Mouse (Mus musculus) lung, adult 2 months (tissue): ENCODE data around the gene Enpp6.

Experiments
- CTCF ChIP-seq: fragments of 200-500 bp; IDR thresholded peaks from 2 replicates; pipeline ENCODE4 v1.5.1; 2011; ENCODE audit warnings: mild to moderate bottlenecking, low read length, control low read depth; ENCODE audit not compliant: insufficient read depth
- POLR2A ChIP-seq: fragments of 200-500 bp; IDR thresholded peaks from 2 replicates; pipeline ENCODE4 v1.6.1; 2011; ENCODE audit warnings: low read depth, mild to moderate bottlenecking, control low read depth, low read length, borderline replicate concordance; ENCODE audit errors: extremely low read depth

DNA sequence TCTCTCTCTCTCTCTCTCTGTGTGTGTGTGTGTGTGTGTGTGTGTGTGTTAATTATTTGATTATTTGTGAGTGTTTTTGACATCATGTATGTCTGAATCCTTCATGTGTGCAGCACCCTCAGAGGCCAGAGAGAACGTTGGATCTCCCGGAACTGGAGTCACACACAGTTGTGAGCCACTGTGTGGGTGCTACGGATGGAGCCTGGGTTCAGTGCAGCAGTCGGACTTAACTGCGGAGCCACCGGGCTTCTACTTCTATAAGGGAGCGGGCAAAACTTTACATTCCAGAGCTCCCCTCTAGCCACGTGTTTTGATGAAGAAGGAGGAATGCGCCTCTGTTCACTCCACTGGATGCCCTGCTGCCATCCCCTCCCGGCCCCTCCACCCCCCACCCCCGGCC, 148.0 kb downstream of the Enpp6 start:
- TF ChIP-seq POLR2A, result no peak
- TF ChIP-seq CTCF, result no peak
